Mouse (Mus musculus) gastrocnemius, postnatal 14 days (tissue): ENCODE results near the gene Mrpl38. TPM values are rescaled to one million over a fixed set of nuclear protein-coding genes. Genes with fewer than 3 reads are reported as not detected.
"Not testable (repeated sequence)": the region's sequence is repeated elsewhere in the genome, so short reads cannot be mapped to it uniquely, and the experiment has no call there.

Experiments used
- DNase-seq: peaks from one replicate; pipeline ENCODE4 v3.0.0; 2021; ENCODE audit warnings: mixed read lengths
- intact Hi-C: fragments of 180-260 bp; cut with DNase I; formaldehyde crosslinking; loops from one replicate; pipeline ENCODE4 v1.15.1; 2025; ENCODE audit warnings: low total_unique reads
- total RNA-seq, 2 experiments: library from RNA; stranded (reverse); gene quantifications; 2 replicates each; pipeline ENCODE4 v1.2.3; 2021

Mrpl38 gene
- total RNA-seq, 2 experiments from 2014 or later, result 41.8 to 49.5 TPM

DNA sequence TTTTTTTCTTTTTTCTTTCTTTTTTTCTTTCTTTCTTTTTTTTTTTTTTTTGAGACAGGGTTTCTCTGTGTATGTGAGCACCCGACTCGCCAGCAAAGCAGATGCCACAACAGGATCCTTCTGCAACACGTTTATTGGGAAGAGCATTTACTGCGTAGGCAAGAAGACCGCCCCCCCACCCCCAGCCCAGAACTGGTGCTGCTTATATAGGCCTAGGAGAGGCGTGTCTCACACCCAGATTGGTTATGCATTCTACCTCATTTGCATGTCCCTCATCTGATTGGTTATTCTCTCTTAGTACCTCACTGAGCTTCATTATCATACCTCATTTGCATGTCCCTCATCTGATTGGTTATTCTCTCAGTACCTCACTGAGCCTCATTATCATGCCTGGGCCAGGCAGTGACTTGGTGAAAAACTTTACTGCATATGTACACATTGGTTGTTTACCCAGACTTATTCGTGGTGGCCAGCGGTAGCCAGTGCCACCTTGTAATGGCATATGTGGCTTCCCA lies 16.9 kb downstream of the Mrpl38 start:
- DNase-seq, intact Hi-C loops: not testable (repeated sequence)

DNA sequence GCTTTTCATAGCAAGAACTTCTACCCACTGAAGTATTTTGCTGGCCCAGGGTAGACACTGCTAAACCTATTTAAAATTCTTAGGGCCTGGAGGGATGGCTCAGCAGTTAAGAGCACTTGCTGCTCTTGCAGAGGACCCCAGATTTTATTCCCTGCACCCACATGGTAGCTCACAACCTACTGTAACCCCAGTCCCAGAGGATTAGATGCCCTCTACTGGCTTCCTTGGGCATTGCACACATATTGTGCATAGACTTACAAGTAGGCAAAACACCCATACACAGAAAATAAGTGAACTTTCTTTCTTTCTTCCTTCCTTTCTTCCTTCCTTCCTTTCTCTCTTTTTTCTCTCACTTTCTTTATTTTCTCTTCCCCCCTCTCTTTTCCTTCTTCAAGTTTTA lies 20.8 kb downstream of the Mrpl38 start:
- DNase-seq, result no peak
- intact Hi-C loops, result no loop called here

DNA sequence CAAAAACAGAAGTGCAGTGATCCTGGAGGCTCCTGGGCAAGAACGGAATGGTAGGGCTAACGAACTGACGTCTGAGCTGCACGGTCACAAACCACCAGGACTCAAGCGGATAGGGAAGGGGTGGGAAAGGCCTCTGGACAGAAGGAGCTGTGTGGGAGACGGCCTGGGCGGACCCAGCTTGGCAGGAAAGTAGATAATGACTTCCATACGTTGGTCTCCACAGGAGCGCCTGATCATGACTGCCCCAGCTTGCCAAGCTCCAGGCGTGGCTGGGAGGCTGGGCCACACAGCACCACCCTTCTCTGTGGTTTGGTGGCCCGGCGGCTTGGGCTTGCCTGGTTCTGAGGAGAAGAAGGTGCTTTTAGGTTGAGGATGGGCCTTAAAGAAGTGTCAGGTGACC lies 21.4 kb downstream of the Mrpl38 start:
- intact Hi-C loops, result no loop called here
- DNase-seq, result peak; percentile 58

DNA sequence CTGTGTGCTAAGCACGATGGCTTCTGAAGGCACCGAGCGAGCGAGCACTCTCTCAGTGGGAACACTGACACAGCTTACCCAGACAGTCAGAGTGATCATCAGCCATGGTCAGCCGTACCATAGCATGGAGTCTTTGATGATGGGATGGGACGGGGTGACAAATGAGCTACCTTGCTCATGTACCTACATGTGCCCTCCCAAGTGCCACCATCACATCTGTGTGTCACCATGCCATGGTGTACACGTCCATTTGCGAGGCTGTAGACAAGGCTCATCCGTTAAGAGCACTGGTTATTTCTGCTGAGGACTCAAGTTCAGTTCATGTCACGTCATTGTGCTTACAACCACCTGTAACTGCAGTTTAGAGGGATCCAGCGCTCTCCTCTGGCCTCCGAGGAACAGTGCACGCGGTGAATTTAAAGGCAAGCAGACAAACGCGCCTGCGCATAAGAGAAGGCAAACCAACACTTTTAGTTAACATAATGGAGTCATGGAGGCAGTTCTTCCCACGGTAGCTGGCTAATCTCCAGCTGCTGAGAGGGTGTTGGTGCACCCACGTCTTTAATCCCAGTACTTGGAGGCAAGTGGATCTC lies 27.0 kb downstream of the Mrpl38 start:
- intact Hi-C loops, result no loop called here
- DNase-seq, result no peak

DNA sequence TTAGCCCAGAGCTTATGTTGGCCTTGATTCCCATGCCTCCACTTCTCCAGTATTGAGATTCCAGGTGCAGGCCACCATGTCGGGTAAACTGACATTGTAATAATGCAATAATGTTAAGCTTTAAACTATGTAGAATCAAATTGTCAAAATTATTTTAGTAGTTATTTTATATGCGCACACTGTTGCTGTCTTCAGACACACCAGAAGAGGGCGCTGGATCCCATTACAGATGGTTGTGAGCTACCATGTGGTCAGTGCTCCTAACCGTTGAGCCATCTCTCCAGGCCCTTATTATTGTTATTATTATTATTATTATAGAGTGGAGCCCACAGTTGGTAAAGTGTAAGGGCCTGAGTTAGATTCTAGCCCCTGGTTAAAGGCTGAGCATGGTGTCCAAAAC lies 27.6 kb downstream of the Mrpl38 start:
- DNase-seq, result no peak
- intact Hi-C loops, result no loop called here

DNA sequence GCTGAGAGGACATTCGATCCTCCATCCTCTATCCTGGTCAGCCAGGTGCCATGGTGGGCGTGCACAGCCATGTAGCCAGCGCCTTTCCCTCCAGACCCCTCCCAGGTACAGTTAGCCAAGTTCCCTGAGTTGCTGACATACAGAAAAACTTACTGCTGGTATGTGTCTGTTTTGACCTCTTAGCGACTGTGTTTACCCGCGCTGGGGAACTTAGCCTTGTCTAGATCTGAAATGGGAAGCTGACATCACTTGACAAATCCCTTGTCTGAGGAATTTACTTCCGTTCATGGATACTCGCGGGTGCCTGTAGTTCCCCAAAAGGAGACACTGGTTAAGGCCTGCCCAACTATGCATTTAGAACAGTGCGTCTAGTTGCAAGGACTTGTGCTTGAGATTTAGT lies 28.1 kb downstream of the Mrpl38 start:
- intact Hi-C loops, result no loop called here

DNA sequence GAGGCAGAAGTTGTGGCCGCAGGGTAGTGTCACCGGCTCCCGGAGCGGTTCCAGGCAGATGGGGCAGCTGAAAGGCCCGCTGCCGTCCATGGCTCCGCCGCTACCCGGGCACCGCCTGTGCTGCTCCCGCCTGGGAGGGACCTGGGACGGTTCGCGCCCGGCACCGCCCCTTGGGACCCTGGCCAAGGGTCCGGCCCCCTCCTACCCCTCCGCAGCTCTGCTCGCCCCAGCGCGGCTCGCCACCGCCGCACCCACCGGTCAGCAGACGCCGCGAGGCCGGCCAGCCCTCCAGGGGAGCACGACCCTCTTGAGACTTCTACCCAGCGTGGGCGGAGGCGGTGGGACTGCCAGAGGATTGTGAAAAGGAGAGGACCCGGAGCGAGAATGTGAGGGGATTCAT lies 28.5 kb downstream of the Mrpl38 start:
- DNase-seq, result peak; percentile 91
- intact Hi-C loops, result no loop called here

More for the DNA sequence above, 28.1 kb downstream of the Mrpl38 start:
- no peak for DNase-seq

DNA sequence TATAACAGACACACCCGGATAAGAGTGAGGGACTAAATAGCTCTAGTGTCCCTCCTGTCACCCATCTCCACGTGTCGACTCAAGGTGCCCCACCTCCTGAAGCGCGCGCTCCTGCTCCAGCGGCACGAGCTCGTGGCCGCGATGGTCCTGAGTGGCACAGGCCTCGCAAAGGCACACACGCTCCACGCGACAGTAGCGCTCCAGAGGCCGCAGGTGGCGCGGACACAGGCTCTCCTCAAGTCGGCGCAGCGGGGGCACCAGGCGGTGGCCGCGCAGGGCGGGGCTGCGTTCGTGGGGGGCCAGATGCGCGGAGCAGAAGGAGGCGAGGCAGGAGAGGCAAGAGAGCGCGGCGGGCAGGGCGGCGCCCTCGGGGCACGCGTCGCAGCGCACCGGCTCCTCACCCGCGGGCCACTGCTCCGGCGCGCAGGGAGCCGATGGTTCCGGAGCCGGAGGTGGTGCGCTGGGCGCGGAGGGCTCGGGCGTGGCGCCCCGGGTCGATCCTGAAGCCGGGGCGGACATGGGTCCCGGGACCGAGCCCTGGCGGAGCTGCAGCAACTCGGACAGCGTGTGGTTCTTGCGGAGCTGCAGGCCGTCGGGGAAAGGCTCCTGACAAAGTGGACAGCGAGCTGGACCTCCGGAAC lies 29.1 kb downstream of the Mrpl38 start:
- peak; percentile 57 for DNase-seq

DNA sequence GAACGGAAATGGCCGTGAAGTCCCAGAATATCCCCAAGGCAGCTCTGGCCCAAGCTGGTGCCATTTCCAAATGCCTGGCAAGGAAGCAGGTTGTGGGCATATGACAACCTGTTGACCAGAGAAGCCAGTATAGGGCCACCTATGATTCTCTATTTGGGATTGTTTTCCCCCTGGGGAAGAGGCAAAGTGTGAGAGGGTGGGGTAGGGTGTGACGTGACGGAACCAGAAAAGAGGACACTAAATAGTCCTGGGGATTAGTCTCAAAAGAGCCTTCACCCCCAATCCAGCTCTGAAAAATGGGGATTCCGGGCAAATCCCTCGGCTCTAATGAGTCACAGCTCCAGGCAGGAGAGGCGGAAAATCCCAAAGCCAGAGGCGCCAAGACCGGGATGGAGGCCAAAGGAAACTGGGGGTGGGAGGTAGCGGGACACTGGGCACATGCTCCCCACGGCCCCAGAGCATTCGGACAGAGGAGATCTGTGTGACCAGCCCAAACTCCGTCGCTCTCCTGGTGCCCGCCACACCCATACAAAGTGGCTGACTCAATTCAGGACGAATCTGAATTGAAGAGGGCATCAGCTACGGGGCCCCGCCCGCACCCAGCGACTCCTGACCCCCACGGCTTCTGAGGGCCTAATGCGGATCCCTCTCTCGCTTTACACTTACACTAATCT lies 30.1 kb downstream of the Mrpl38 start:
- intact Hi-C loops, result no loop called here

More for the DNA sequence above, 29.1 kb downstream of the Mrpl38 start:
- intact Hi-C loops, result no loop called here

DNA sequence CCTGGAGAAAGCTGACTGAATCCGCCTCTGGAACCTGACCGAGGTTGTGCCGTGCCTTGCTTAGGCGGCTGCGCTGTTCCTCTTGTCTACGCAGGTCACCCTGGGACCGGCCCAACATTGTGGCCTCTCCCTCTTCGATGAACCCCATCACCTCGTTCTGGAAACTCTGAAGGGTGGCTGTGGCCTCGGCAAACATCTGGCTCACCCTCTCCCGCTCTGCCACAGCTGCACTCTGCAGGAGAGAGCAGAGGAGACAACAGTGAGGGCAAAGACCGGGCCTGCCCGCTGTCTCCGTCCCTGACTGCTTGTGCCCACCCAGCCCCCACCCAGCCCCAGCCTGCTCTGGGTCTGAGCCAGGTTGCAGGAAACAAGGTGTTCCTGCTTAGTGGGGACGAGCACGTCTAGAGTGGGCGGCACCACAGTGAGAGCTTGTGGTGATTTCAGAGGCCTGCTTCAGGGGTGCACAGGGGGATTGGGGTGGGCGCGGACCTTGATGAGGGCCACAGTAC lies 30.8 kb downstream of the Mrpl38 start:
- DNase-seq, result no peak
- intact Hi-C loops, result no loop called here

More for the DNA sequence above, 30.1 kb downstream of the Mrpl38 start:
- peak; percentile 83 for DNase-seq

DNA sequence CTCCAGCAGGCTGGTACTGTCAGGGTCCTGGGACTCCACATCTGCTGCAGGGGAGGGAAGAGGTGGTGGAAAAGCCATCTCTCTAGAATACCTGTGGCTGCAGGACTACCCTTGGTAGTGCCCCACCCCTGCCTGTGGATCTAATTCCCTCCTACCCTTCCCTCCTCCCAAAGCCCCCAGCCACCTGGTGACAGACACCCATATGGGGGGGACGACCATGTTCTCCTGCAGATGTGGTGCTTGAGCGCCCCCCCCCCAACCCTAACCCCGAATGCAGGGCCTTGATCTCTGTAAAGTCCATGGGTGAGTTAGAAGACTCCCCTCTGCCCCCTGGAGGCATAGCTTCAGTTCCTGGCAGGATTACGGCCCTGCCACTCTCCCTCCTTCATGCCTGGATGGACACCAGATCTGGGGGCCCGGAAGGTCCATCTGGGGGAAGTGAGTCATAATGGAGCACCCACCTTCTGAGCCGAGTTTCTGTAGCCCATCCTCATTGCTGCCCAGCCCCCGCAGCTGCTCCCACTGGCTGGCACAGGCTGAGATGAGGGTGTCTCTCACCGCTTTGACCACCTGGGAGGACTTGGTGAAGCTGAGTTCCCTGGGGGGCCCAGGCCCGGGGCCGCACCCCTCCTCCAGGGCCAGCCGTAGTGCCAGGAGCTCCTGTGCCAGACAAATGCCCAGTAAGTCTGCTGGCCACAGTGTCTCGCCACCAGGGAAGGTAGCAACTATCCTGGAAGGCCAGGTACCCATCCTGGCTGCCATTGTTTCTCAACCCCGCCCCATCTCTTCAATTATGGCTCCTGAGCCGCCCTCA lies 31.5 kb downstream of the Mrpl38 start:
- intact Hi-C loops, result no loop called here
- no peak for DNase-seq

DNA sequence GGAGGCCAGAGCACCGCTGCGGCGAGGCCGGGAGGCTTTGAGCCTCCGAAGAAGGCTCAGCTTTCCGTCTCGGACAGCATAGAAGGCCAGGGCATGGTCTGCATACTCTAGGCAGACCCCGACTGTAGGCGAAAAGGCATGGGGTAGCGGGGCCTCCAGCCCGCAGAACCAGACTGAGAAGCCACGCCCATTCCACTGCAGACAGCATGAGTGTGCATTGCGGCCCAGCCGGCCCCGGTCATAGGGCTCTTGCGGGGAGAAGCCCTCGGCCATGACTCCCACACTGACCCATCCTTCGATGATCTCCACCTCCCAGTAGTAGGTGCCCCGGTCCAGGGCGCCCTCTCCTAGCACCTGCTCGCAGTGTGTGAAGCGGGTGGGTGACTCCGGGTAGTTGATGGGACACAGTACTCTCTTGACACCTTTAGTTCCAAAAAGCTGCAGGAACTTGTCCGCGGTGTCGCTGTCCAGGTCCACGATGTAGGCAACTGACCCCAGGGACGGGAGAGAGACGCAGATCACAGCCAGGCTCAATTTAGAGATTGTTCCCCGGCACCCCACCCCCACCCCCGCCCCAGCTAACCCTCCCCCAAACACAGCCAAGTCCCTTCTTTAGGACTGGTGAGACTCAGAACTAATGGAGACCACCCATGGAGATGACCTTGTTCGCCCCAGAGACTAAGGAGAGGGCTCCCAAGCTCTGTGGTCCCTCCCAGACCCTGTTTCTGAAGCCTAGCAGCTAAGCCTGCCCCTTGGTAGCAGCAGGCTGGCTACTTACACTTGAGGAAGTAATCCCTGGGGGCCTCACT lies 32.3 kb downstream of the Mrpl38 start:
- intact Hi-C loops, result no loop called here
- no peak for DNase-seq

DNA sequence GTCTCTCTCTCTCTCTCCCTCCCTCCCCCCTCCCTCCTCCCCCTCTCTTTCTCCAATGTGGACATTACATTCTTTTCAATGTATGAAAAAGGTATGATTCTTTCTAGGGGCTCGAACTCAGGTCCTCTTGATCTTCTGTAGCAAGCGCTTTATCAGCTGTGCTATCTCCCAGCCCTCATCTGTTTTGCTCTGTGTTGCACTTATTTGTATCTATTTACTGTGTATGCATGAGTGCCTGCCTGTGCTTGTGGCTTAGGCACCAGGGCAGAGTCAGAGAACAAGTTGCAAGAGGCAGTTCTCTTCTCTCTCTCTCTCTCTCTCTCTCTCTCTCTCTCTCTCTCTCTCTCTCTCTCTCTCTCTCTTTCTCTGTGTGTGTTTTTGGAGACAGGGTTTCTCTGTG lies 33.6 kb downstream of the Mrpl38 start:
- intact Hi-C loops, result no loop called here

DNA sequence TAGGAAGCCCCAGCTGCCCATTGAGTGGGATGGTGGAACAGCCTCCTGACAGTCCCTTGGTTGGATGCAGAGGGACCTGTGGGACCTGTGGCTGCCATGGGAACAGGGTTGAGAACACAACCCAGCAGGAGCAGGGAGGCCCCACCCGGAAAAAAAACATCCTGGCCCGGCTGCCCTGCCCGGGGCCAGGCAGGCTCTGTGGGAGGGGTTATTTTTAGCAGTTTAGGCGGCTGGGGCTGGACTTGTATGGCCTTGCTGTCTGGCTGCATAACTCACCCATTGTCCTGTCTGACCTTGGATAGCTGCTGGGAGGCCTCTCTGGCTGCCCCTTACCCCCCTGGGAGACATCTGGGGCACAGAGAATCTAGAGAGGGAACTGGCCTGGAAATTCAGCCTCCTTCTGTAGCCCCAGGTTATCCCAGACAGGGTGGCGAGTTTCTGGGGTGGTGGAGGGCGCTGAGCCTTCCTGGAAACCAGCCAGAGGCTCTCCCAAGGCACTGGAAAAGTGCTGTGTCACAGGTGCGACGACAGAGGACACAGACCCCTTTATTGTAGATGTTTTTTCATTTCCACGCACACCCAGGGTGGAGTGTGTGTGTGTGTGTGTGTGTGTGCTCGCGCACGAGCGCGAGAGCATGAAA lies 34.5 kb downstream of the Mrpl38 start:
- DNase-seq, result peak; percentile 79
- intact Hi-C loops, result no loop called here

More for the DNA sequence above, 33.6 kb downstream of the Mrpl38 start:
- DNase-seq, result no peak

DNA sequence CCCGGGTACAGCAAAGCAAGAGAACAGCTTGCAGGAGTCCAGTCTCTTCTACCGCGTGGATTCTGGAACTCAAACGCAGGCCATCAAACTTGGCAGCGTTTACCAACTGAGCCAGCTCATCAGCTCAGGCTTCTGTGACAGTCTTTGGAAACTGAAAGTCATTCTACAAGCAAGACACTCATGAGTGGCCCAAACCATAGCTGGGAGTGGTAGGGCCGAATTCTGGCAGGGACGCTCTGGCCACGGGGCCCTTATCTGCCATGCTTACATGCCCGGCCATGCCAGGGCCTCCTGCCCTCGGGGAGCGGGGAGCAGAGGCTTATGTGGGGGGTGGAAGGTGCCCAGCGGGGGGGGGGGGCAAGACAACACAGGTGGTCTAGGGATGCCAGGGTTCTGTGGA lies 35.1 kb downstream of the Mrpl38 start:
- intact Hi-C loops, result no loop called here
- peak; percentile 30 for DNase-seq

DNA sequence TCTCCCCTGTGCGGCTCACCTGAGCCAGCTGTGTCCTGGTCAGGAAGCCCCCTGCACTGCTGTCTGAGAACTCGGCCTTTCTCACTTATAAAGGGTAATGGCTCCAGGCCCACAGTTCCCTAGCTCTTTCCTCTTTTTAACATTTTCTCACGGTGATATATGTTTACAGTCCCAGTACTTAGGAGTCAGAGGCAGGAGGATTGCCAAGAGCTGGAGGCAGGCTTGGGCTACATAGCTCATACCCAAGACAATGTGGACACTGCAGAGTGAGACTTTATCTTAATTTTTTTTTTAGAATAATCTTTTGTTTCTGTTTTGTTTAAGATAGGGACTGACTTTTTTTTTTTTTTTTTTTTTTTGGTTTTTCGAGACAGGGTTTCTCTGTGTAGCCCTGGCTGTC lies 36.2 kb downstream of the Mrpl38 start:
- DNase-seq, result no peak
- intact Hi-C loops, result no loop called here

DNA sequence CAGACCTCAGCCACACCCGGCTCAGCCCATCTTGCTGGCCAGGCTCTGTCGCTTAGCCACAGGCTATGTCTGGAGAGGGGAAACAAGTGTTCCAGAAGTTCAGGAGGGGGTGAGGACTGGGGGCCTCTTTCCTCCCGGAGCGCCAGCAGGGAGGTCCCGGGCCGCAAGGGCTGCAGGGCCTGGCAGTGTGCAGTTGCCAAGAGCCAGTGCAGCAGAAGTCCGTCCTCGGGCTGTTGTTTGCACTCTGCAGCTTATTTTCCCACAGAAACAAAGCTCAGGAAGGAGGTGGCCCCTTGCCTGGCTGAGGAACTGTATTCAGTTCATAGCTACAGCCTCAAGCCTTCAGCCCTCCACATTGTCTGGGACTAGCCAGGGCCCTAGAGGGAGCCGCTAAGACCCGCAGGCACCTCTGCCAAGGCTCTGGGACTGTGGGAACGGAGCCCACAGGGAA lies 36.7 kb downstream of the Mrpl38 start:
- intact Hi-C loops, result no loop called here
- DNase-seq, result peak; percentile 74

DNA sequence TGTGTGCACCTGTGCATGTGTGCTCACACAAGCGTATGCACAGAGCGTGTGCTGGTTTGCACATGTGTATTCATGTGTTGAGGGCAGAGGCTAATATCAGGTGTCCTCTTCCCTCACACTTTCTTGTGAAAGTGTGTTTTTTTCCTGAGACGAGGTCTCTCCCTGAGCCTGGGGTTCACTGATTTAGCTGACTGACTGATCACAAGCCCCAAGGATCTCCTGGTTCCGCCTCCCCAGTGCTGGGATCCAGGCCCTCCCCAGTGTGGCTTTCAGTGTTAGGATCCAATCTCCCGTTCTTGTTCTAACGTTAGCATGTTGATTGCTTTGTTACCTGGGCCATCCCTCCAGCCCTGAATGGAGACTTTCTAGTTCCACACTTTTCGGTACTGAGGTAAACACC lies 37.8 kb downstream of the Mrpl38 start:
- intact Hi-C loops, result no loop called here

More for the DNA sequence above, 37.8 kb downstream of the Mrpl38 start:
- no peak for DNase-seq
